ENCODE assay signal across 9 mouse cellular contexts in genomic region chr13:52109039-52109759, GRCm38 (mm10).
DNase-seq lines count a peak whose midpoint lies in the region; ATAC-seq and TF ChIP-seq lines count a peak whose summit lies in the region.
"Had no signal": no experiment of that assay in that cellular context is flagged by ENCODE, and none has a peak within 500 bp of the region (broad histone marks: within the 10 kb centered on the region; RNA-seq: fewer than 3 reads in every experiment).

No protein-coding gene starts in this region.

- H3K4me2 ChIP-seq in lung, embryonic 16.5 days (ENCODE audit: low read depth, low read length): no peak overlapping the region
- no peak overlapping the region for H3K4me2 ChIP-seq in embryonic facial prominence, embryonic 15.5 days (replicated peaks)
- H3K4me2 ChIP-seq in forebrain, postnatal 0 days (ENCODE audit: low read depth): no peak overlapping the region
- 0 out of 2 replicates have a peak overlapping the region, but pooled peaks have one; percentile 11 for H3K4me2 ChIP-seq in midbrain, embryonic 13.5 days (replicated peaks)

- peak; percentile 36; the same call in 1 of the 2 replicates for ATAC-seq in lung, embryonic 16.5 days (ENCODE audit: low read depth)
- peak; percentile 25; the same call in 1 of the 2 replicates for ATAC-seq in embryonic facial prominence, embryonic 15.5 days (ENCODE audit: insufficient number of reproducible peaks, low FRiP score, low TSS enrichment, low read depth)
- peak; percentile 42; the same call in 1 of the 2 replicates for ATAC-seq in forebrain, postnatal 0 days
- peak; percentile 43; the same call in 1 of the 2 replicates for ATAC-seq in midbrain, embryonic 13.5 days
- ATAC-seq: inflammation-experienced regulatory T-cells, adult 6 months had no signal

- no peaks in the 10 kb centered on the region for H3K9me3 ChIP-seq in lung, embryonic 16.5 days (ENCODE audit: control insufficient read depth, low read length)
- H3K9me3 ChIP-seq in embryonic facial prominence, embryonic 15.5 days (replicated peaks): no peaks in the 10 kb centered on the region
- H3K9me3 ChIP-seq in forebrain, postnatal 0 days (ENCODE audit: low read length): no peaks in the 10 kb centered on the region
- H3K9me3 ChIP-seq in midbrain, embryonic 13.5 days: no peaks in the 10 kb centered on the region

- H3K9ac ChIP-seq in lung, embryonic 16.5 days (ENCODE audit: low read length): no peak overlapping the region
- no peak overlapping the region for H3K9ac ChIP-seq in embryonic facial prominence, embryonic 15.5 days
- H3K9ac ChIP-seq in forebrain, postnatal 0 days: no peak overlapping the region
- H3K9ac ChIP-seq in midbrain, embryonic 13.5 days (replicated peaks): no peak overlapping the region

- peaks cover 25% of the 10 kb centered on the region for H3K4me1 ChIP-seq in lung, embryonic 16.5 days (replicated peaks; ENCODE audit: control insufficient read depth, insufficient read depth, low read length)
- peaks cover 22% of the 10 kb centered on the region for H3K4me1 ChIP-seq in embryonic facial prominence, embryonic 15.5 days
- peaks cover 6% of the 10 kb centered on the region for H3K4me1 ChIP-seq in forebrain, postnatal 0 days (ENCODE audit: insufficient read depth)
- H3K4me1 ChIP-seq in midbrain, embryonic 13.5 days (replicated peaks): peaks cover 34% of the 10 kb centered on the region

- H3K27ac ChIP-seq in lung, embryonic 16.5 days (ENCODE audit: low read length): no peak overlapping the region
- H3K27ac ChIP-seq in embryonic facial prominence, embryonic 15.5 days (replicated peaks): 0 out of 2 replicates have a peak overlapping the region, but pooled peaks have one; percentile 25
- 0 out of 2 replicates have a peak overlapping the region, but pooled peaks have one; percentile 15 for H3K27ac ChIP-seq in forebrain, postnatal 0 days (ENCODE audit: low read depth, low read length)
- H3K27ac ChIP-seq in midbrain, embryonic 13.5 days: peak overlapping the region; percentile 62

- no peaks in the 10 kb centered on the region for H3K36me3 ChIP-seq in lung, embryonic 16.5 days (ENCODE audit: control insufficient read depth, insufficient read depth, low read length)
- no peaks in the 10 kb centered on the region for H3K36me3 ChIP-seq in embryonic facial prominence, embryonic 15.5 days
- no peaks in the 10 kb centered on the region for H3K36me3 ChIP-seq in forebrain, postnatal 0 days (ENCODE audit: insufficient read depth)
- no peaks in the 10 kb centered on the region for H3K36me3 ChIP-seq in midbrain, embryonic 13.5 days

- H3K4me3 ChIP-seq in lung, embryonic 16.5 days (ENCODE audit: low read length): no peak overlapping the region
- H3K4me3 ChIP-seq in embryonic facial prominence, embryonic 15.5 days (replicated peaks): no peak overlapping the region
- H3K4me3 ChIP-seq in forebrain, postnatal 0 days (ENCODE audit: low read depth, low read length): no peak overlapping the region
- no peak overlapping the region for H3K4me3 ChIP-seq in midbrain, embryonic 13.5 days (replicated peaks)

- no peaks in the 10 kb centered on the region for H3K27me3 ChIP-seq in lung, embryonic 16.5 days (ENCODE audit: control insufficient read depth, insufficient read depth, low read depth, low read length)
- H3K27me3 ChIP-seq in embryonic facial prominence, embryonic 15.5 days: no peaks in the 10 kb centered on the region
- H3K27me3 ChIP-seq in forebrain, postnatal 0 days (ENCODE audit: insufficient read depth, low read length): no peaks in the 10 kb centered on the region
- peaks cover 24% of the 10 kb centered on the region for H3K27me3 ChIP-seq in midbrain, embryonic 13.5 days

- TF ChIP-seq CTCF in forebrain, postnatal 0 days (IDR thresholded peaks at IDR 0.05; ENCODE audit: low read depth): no peak

- 56% methylated on average over 17 of the region's 17 CpGs for WGBS in lung, embryonic 16.5 days
- WGBS in embryonic facial prominence, embryonic 15.5 days: 59% methylated on average over 17 of the region's 17 CpGs
- 54% methylated on average over 17 of the region's 17 CpGs for WGBS in forebrain, postnatal 0 days
- 57% methylated on average over 17 of the region's 17 CpGs for WGBS in midbrain, embryonic 13.5 days

- no peak for DNase-seq in lung, postnatal 36 days
- peak; percentile 49 for DNase-seq in forebrain, postnatal 0 days
- DNase-seq in adrenal gland, adult 18-20 months (ENCODE audit: low spot score in 2 of 2): no peak
- DNase-seq in T-cell, adult 2 months (ENCODE audit: low spot score): no peak
- no peak for DNase-seq in spleen, postnatal 4 days (ENCODE audit: low spot score in 2 of 2)
